Mouse (Mus musculus) adrenal gland, postnatal 14 days (tissue): Measurements from ENCODE around the gene Sorbs1. TPM values are rescaled to one million over a fixed set of nuclear protein-coding genes. Genes with fewer than 3 reads are reported as not detected.

ENCODE experiments used
- DNase-seq: peaks from one replicate; pipeline ENCODE4 v3.0.0; 2021; ENCODE audit warnings: mixed read lengths
- total RNA-seq: library from RNA; stranded (reverse); gene quantifications from 2 replicates; pipeline ENCODE4 v1.2.3, GENCODE M21; 2021

Gene Sorbs1
- total RNA-seq, 1 experiment from 2014 or later: 159 TPM

DNA sequence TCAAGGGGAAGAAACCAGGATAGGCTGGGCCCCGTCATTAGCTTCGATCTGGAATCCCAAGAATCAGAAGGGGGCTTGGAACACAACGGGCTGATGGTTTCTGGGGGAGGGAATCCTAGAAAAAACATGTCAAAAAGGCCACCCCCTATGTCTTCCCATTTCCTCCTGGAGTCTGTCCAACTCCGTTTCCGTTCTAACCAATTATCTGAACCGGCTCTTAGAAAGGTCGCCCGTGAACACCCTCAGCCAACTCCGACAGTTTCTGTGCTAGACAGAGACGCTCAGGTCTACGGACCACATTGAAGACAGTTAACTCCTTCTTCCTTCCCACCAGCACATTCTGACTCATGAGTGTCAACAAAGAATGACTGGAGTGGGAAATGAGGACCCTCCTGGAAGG lies 107.8 kb downstream of the Sorbs1 start:
- DNase-seq: peak; percentile 36

GRCm38 (mm10) chr19:40404582-40404981 lies 109.0 kb downstream of the Sorbs1 start:
- DNase-seq: peak; percentile 34

- no peak for DNase-seq
Observed at GRCm38 (mm10) chr19:40403999-40404398, 109.6 kb downstream of the Sorbs1 start.

- DNase-seq: peak; percentile 33
Observed at GRCm38 (mm10) chr19:40402155-40402963, 111.2 kb downstream of the Sorbs1 start.

GRCm38 (mm10) chr19:40401213-40401612 lies 112.4 kb downstream of the Sorbs1 start:
- peak; percentile 83 for DNase-seq

DNA sequence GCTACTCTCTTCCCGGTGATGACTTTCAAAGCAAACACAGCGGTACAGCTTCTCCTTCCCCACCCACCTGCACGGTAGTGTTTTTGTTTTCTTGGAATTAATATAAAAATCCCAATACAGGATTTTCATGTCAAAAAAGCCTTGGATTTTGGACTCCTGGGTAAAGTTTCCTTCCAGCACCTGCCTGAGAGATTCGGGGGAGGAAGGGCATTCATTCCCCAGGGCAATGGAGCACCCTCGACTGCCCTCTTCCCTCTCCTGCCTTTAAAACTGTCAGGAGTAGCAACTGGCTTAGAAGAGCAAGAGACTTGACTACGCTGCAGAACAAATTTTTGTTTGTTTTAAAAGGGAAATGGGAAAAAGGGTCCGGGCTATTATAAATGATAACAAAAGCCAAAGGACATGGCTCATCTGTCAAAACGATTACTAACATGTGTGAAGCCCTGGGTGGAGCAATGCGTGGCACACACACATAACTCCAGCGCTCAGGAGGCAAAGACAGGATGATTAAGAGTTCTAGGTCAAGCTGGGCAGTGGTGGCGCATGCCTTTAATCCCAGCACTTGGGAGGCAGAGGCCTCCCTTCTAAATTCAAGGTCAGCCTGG lies 113.1 kb downstream of the Sorbs1 start:
- DNase-seq: peak; percentile 33

GRCm38 (mm10) chr19:40395757-40396661 lies 117.6 kb downstream of the Sorbs1 start:
- DNase-seq: no peak

DNA sequence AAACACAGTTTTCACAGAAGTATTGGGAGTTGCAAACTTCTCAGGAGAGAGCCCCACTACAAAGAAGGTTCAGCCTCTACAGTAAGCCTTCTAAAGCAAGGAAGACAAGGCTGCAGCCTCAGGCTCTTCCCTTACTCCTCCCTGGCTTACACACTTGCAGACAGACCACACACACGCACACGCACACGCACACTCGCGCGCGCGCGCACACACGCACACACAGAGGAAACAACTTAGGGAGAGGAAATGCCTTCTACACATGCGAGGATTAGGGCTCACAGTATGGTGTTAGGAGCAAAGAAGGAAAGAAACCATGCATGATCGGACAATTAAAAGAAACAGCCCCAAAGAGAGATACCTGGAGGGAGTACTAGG lies 118.3 kb downstream of the Sorbs1 start:
- DNase-seq: no peak

- DNase-seq: no peak
Observed at GRCm38 (mm10) chr19:40394555-40395320, 118.8 kb downstream of the Sorbs1 start.

DNA sequence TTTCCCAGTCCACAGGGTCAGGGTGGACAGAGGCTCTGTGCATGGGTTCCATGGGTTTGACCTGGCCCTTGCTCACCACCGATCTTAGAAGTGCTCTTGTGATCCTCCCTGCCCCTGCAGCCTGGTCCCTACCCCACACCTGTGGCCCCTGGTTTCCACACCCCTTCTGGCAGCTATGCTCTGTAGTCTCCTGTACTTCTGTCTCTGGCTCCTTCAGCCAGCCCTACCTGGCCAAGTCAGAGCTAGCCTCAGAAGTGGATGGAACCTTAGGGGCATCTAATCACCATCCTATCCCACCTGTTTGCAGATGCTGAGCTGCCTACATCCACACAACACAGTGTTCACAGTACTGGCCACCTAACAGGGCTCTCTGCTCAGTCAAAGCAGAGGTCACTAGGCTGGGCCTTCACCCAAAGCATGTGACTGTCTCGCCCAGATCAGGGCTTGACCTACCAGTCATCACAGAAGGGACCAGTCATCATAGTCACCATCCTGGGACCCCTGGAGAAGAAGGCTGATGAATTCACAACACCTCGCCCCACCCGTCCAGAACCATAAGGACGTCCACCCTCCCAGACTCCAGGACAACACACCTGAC lies 120.7 kb downstream of the Sorbs1 start:
- no peak for DNase-seq

- DNase-seq: peak; percentile 88
Observed at GRCm38 (mm10) chr19:40391469-40391868, 122.1 kb downstream of the Sorbs1 start.

DNA sequence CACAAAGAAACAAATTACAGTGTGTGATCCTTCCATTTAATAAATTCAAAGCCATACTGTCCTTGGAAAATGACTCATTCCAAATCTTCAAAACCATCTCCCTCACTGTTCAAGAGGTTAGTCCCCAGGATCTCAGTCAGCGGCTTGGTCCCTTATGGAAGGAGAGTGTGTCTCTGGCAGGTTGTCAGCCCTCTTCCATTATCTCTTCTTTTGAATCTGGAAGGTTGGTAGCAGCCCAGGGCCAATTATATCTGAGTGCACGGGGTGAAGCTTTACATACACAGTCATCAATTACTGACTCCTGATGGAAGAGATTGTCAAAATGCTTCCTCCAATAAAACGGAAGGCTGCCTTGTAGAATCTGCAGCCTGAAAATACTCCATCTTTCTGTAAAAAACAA lies 126.7 kb downstream of the Sorbs1 start:
- DNase-seq: no peak

- DNase-seq: no peak
Observed at GRCm38 (mm10) chr19:40385334-40385733, 128.2 kb downstream of the Sorbs1 start.

DNA sequence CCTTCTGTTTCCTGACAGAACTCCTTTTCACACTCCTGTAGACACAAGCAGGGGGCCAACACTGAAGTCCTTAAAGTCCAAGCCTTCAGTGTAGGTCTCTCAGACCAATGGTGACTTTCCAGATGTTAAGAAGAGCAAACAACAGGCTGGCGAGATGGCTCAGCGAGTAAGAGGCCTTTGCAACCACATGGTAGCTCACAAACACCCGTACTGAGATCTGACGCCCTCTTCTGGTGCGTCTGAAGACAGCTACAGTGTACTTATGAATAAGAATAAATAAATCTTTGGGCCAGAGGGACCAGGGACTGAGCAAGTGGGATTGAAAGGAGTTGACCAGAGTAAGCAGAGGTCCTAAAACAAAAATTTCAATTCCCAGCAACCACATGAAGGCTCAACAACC lies 129.6 kb downstream of the Sorbs1 start:
- DNase-seq: peak; percentile 48

- no peak for DNase-seq
Observed at GRCm38 (mm10) chr19:40380656-40381055, 132.9 kb downstream of the Sorbs1 start.

- DNase-seq: peak; percentile 37
Observed at GRCm38 (mm10) chr19:40380005-40380404, 133.6 kb downstream of the Sorbs1 start.

GRCm38 (mm10) chr19:40379081-40379480 lies 134.5 kb downstream of the Sorbs1 start:
- DNase-seq: peak; percentile 62

DNA sequence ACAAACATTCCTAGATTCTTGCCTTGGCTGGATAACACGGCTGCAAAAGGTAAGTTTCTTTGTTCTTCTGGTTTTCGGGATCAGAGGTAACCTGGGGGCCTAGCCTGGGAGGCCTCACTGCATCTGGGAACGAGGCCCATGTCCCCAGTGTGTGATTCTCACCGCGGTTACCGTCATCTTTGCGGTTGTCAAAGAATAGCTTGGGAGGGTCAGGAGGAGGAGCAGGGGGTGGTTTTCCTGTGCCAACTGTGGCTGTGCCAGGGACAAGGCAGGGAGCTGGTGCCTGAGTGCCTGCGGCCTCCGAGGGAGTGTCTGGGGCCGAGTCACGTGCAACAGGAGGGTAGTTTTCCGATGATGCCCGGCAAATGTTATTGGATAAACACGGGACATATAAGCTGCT lies 135.9 kb downstream of the Sorbs1 start:
- DNase-seq: peak; percentile 45

DNA sequence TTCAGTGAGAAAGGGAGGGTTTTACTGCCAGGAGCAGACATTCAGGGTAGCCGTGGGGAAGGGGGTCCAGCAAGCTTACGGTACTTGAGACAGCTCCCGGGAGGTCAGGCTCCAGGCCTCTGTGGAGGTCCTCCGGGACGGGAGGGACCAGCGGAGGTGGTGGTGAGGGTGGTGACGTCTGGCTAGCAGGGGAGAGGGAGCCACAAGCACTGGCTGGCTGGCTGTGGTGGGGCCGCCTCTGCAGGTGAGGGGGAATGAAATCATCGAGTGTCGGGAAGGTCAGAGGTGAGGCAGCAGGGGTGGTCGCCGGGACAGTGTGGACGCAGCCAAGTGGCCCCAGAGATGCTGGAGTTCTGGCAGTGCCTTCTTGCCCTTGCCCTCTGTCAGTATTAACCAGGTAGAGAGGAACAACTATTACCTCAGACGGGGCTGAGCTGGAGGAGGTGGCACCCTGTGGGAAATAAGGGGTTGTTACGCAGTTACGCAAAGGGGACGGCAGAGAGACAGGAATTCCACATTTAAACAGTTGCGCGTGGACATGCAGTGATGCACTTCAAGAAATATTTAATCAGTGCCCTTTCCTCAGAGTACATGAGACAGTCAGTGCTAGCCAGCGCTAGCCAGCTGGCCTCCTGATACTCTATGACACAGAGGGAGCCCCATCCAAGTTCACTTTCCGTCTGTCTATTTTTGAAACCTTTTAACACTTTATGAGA lies 136.9 kb downstream of the Sorbs1 start:
- no peak for DNase-seq

DNA sequence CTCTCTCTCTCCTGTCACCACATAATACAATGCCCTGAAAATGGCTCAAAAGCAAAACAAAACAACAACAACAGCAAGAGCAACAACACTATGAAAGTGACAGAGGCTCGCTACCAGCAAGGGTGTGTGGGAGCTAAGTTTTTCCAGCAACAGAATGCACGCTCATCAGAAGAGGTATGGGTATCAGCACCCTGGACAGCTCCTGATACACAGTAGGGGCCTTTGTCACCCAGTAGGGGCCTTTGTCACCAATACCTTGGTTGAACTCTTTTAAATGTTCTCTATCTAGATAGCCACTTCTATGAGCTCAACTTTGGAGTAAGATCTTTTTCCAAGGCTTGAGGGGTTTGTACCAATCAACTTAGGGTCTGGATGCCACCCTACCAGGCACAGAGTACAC lies 138.9 kb downstream of the Sorbs1 start:
- no peak for DNase-seq

DNA sequence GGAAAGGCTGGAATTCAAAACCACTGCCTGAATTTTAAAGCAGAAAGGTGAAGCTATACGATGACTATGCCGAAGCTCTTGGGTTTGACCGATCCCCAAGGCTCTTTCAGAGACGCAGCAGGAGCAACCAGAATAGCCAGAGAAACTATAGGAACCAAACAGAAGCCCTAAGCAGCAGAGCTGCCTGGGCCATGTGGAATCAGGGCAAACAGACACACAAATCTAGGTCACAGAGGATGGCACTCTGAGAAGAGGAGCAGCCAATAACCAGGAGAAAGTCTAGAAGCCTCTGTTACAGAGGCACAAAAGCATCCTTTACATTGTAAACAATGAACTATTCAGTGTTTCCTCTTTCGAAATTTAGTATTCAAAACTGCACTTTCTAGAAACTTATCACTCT lies 140.9 kb downstream of the Sorbs1 start:
- DNase-seq: no peak
